Mouse (Mus musculus) MEL (cell line): ENCODE measurements around the gene Fbxw2. TPM values are rescaled to one million over a fixed set of nuclear protein-coding genes. Genes with fewer than 3 reads are reported as not detected.
A peak's percentile ranks its signal among the peaks of the same experiment; 100 is the strongest.
"Not testable (repeated sequence)": the region's sequence is repeated elsewhere in the genome, so short reads cannot be mapped to it uniquely, and the experiment has no call there.

ENCODE experiments used
- DNase-seq: peaks from one replicate; pipeline ENCODE4 v3.0.0; 2011; ENCODE audit warnings: low read depth, low spot score
- H3K27ac ChIP-seq: 2 replicates; pipeline ENCODE4 v1.5.1; 2012; ENCODE audit warnings: low read depth, mild to moderate bottlenecking, control low read depth, low read length, moderate library complexity; ENCODE audit not compliant: control insufficient read depth
- H3K27me3 ChIP-seq, 2 experiments: fragments of 150-350 bp in 1 of 2; sonication (generic) in 1 of 2; 2 replicates each; pipeline ENCODE4 v1.6.1; 2012; ENCODE audit warnings: low read length in 2 of 2, mild to moderate bottlenecking in 2 of 2, improper control_type of control experiment in 1 of 2, moderate library complexity in 1 of 2; ENCODE audit not compliant: insufficient read depth in 2 of 2, control insufficient read depth in 1 of 2
- H3K36me3 ChIP-seq, 2 experiments: 2 replicates each; pipeline ENCODE4 v1.6.1; 2012 to 2014; ENCODE audit warnings: low read length in 2 of 2, improper control_type of control experiment in 1 of 2, inconsistent platforms in 1 of 2, mild to moderate bottlenecking in 1 of 2; ENCODE audit not compliant: insufficient read depth in 2 of 2, control insufficient read depth in 1 of 2
- H3K4me1 ChIP-seq, 2 experiments: fragments of 150-350 bp in 1 of 2; sonication (generic) in 1 of 2; 2 replicates each; pipeline ENCODE4 v1.6.1; 2012; ENCODE audit warnings: low read length in 2 of 2, improper control_type of control experiment in 1 of 2, mild to moderate bottlenecking in 1 of 2; ENCODE audit not compliant: insufficient read depth in 2 of 2, control insufficient read depth in 1 of 2
- H3K4me3 ChIP-seq, 2 experiments: fragments of 150-350 bp in 1 of 2; sonication (generic) in 1 of 2; 2 replicates each; pipeline ENCODE4 v1.5.1; 2012; ENCODE audit warnings: low read depth in 2 of 2, low read length in 2 of 2, mild to moderate bottlenecking in 2 of 2, moderate library complexity in 2 of 2, control low read depth in 1 of 2, improper control_type of control experiment in 1 of 2; ENCODE audit not compliant: control insufficient read depth in 1 of 2, insufficient read depth in 1 of 2
- H3K79me2 ChIP-seq: 2 replicates; pipeline ENCODE4 v1.6.1; 2012; ENCODE audit warnings: mild to moderate bottlenecking, low read length, moderate library complexity; ENCODE audit not compliant: control insufficient read depth, poor library complexity, insufficient read depth
- H3K9ac ChIP-seq: 2 replicates; pipeline ENCODE4 v1.6.1; 2012; ENCODE audit warnings: low read depth, mild to moderate bottlenecking, control low read depth, low read length, moderate library complexity; ENCODE audit not compliant: control insufficient read depth, poor library complexity, severe bottlenecking
- H3K9me3 ChIP-seq: fragments of 150-350 bp; sonication (generic); replicated peaks from 2 replicates; pipeline ENCODE4 v1.6.1; 2012; ENCODE audit warnings: mild to moderate bottlenecking, low read length, improper control_type of control experiment, moderate library complexity; ENCODE audit not compliant: insufficient read depth
- BHLHE40 ChIP-seq: IDR thresholded peaks from 2 replicates; pipeline ENCODE4 v1.6.1; 2012; ENCODE audit warnings: low read depth, mild to moderate bottlenecking, inconsistent platforms, low read length, improper control_type of control experiment, borderline replicate concordance
- ELF1 ChIP-seq: IDR thresholded peaks from 2 replicates; pipeline ENCODE4 v1.6.1; 2014; ENCODE audit warnings: low read depth, mild to moderate bottlenecking, inconsistent platforms, low read length, improper control_type of control experiment, moderate library complexity
- EP300 ChIP-seq, 2 experiments: IDR thresholded peaks; 2 replicates each; pipeline ENCODE4 v1.6.1; 2011; ENCODE audit warnings: improper control_type of control experiment in 2 of 2, low read length in 2 of 2, low read depth in 1 of 2, mild to moderate bottlenecking in 1 of 2
- GABPA ChIP-seq: IDR thresholded peaks from 2 replicates; pipeline ENCODE4 v1.6.1; 2012; ENCODE audit warnings: low read depth, mild to moderate bottlenecking, inconsistent platforms, low read length, improper control_type of control experiment, moderate library complexity
- GATA1 ChIP-seq: IDR thresholded peaks from 2 replicates; pipeline ENCODE4 v1.6.1; 2011; ENCODE audit warnings: low read depth, low read length, improper control_type of control experiment
- HCFC1 ChIP-seq: IDR thresholded peaks from 2 replicates; pipeline ENCODE4 v1.6.1; 2012; ENCODE audit warnings: low read depth, mild to moderate bottlenecking, inconsistent platforms, low read length, improper control_type of control experiment, moderate library complexity
- JUND ChIP-seq: IDR thresholded peaks from 2 replicates; pipeline ENCODE4 v1.6.1; 2011; ENCODE audit warnings: low read depth, mild to moderate bottlenecking, improper control_type of control experiment, low read length
- KAT2A ChIP-seq: conservative IDR thresholded peaks from 2 replicates; pipeline ENCODE4 v1.6.1; 2012; ENCODE audit warnings: low read depth, low read length, improper control_type of control experiment, inconsistent platforms
- MAFK ChIP-seq: IDR thresholded peaks from 2 replicates; pipeline ENCODE4 v1.6.1; 2011; ENCODE audit warnings: low read depth, mild to moderate bottlenecking, low read length, improper control_type of control experiment, borderline replicate concordance
- MAX ChIP-seq: IDR thresholded peaks from 2 replicates; pipeline ENCODE4 v1.6.1; 2011; ENCODE audit warnings: low read length, improper control_type of control experiment
- MXI1 ChIP-seq: IDR thresholded peaks from 2 replicates; pipeline ENCODE4 v1.6.1; 2011; ENCODE audit warnings: mild to moderate bottlenecking, low read depth, low read length, improper control_type of control experiment
- MYB ChIP-seq: IDR thresholded peaks from 2 replicates; pipeline ENCODE4 v1.6.1; 2011; ENCODE audit warnings: mild to moderate bottlenecking, low read depth, low read length, improper control_type of control experiment
- MYC ChIP-seq: IDR thresholded peaks from 2 replicates; pipeline ENCODE4 v1.6.1; 2011; ENCODE audit warnings: low read depth, mild to moderate bottlenecking, low read length, improper control_type of control experiment, moderate library complexity
- NELFE ChIP-seq: IDR thresholded peaks from 2 replicates; pipeline ENCODE4 v1.6.1; 2011; ENCODE audit warnings: low read depth, low read length, improper control_type of control experiment
- POLR2AphosphoS5 ChIP-seq: IDR thresholded peaks from 2 replicates; pipeline ENCODE4 v1.6.1; 2012; ENCODE audit warnings: low read depth, borderline replicate concordance, mild to moderate bottlenecking, inconsistent platforms, low read length, moderate library complexity, mixed read lengths
- RAD21 ChIP-seq: IDR thresholded peaks from 2 replicates; pipeline ENCODE4 v1.6.1; 2011; ENCODE audit warnings: mild to moderate bottlenecking, low read depth, low read length, improper control_type of control experiment
- SIN3A ChIP-seq: IDR thresholded peaks from 2 replicates; pipeline ENCODE4 v1.6.1; 2012; ENCODE audit warnings: low read length, improper control_type of control experiment, inconsistent platforms
- SMC3 ChIP-seq: IDR thresholded peaks from 2 replicates; pipeline ENCODE4 v1.6.1; 2011; ENCODE audit warnings: low read depth, low read length, improper control_type of control experiment
- TAL1 ChIP-seq: IDR thresholded peaks from 2 replicates; pipeline ENCODE4 v1.6.1; 2012; ENCODE audit warnings: mild to moderate bottlenecking, inconsistent platforms, low read length, moderate library complexity, mixed read lengths
- TBP ChIP-seq: IDR thresholded peaks from 2 replicates; pipeline ENCODE4 v1.8.0; 2011; ENCODE audit warnings: low read depth, low read length, improper control_type of control experiment
- TCF12 ChIP-seq: IDR thresholded peaks from 2 replicates; pipeline ENCODE4 v1.6.1; 2014; ENCODE audit warnings: low read depth, mild to moderate bottlenecking, inconsistent platforms, low read length, improper control_type of control experiment, moderate library complexity
- USF1 ChIP-seq: IDR thresholded peaks from 2 replicates; pipeline ENCODE4 v1.6.1; 2014; ENCODE audit warnings: low read depth, mild to moderate bottlenecking, inconsistent platforms, low read length, improper control_type of control experiment, moderate library complexity
- USF2 ChIP-seq, 2 experiments: IDR thresholded peaks; 2 replicates each; pipeline ENCODE4 v1.6.1; 2011 to 2012; ENCODE audit warnings: improper control_type of control experiment in 2 of 2, low read length in 2 of 2, borderline replicate concordance in 1 of 2, inconsistent platforms in 1 of 2, low read depth in 1 of 2, mild to moderate bottlenecking in 1 of 2; ENCODE audit not compliant: insufficient read depth in 1 of 2
- ZC3H11A ChIP-seq: IDR thresholded peaks from 2 replicates; pipeline ENCODE4 v1.6.1; 2012; ENCODE audit warnings: low read depth, mild to moderate bottlenecking, inconsistent platforms, low read length, improper control_type of control experiment
- ZMIZ1 ChIP-seq: IDR thresholded peaks from 2 replicates; pipeline ENCODE4 v1.6.1; 2012; ENCODE audit warnings: low read depth, mild to moderate bottlenecking, inconsistent platforms, low read length, improper control_type of control experiment, moderate library complexity
- ZNF384 ChIP-seq: IDR thresholded peaks from 2 replicates; pipeline ENCODE4 v1.6.1; 2012; ENCODE audit warnings: low read depth, mild to moderate bottlenecking, inconsistent platforms, low read length, improper control_type of control experiment
- polyA plus RNA-seq, 2 experiments: library from polyadenylated mRNA; stranded (reverse) in 1 of 2; unstranded in 1 of 2; fragments of >175 nt in 1 of 2; fragments of >200 nt in 1 of 2; gene quantifications; 2 replicates each; pipeline versions ENCODE4 v1.2.1 to v1.2.4; 2012; ENCODE audit warnings: low replicate concordance in 2 of 2, low read depth in 1 of 2; ENCODE audit not compliant: insufficient read length in 2 of 2, insufficient read depth in 1 of 2, missing spikeins in 1 of 2
- total RNA-seq: library from RNA; depleted of rRNA; stranded (reverse); fragments of 300-350 nt; gene quantifications from 2 replicates; pipeline ENCODE4 v1.2.3, GENCODE M21; 2012

The Fbxw2 gene
- total and polyA plus RNA-seq, 3 experiments, result 43.7 to 101 (median 49.7) TPM

DNA sequence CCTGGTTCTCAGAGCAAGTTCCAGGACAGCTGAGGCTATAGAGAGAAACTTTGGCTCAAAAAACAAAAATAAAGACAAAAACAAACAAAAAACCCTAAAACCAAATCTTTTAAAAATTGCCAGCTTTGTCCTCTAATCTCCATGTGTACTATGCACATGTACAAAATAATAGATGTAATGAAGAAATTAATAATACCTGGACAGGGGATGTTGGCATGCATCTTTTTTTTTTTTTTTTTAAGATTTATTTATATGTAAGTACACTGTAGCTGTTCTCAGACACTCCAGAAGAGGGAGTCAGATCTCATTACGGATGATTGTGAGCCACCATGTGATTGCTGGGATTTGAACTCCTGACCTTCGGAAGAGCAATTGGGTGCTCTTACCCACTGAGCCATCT lies 33.6 kb downstream of the Fbxw2 start:
- H3K27me3 ChIP-seq, DNase-seq, H3K9ac ChIP-seq, H3K79me2 ChIP-seq, H3K9me3 ChIP-seq, H3K27ac ChIP-seq, H3K4me3 ChIP-seq: not testable (repeated sequence)
- peaks cover 0 to 13% of the 10 kb centered on the region in 2 experiments; a peak in 1 of 4 replicates for H3K4me1 ChIP-seq
- TF ChIP-seq ZNF384, result peak; percentile 68
- H3K36me3 ChIP-seq, result peaks cover 4 to 12% of the 10 kb centered on the region in 2 experiments

DNA sequence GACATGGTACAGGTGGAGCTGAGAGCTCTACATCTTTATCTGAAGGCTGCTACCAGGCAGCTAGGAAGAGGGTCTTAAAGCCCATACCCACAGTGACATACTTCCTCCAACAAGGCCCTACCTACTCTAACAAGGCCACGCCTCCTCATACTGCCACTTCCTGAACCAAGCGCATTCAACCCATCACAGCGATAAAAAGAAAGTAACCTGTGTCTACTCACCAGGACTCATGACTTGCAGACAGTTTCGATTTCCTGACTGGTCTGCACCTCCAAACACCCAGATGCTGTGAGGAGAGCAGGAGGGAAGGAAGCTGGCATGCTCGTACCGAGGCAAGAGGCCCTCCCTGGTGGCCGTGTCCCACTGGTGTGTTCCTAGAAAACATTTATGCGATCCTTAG lies 35.8 kb downstream of the Fbxw2 start:
- Histone ChIP-seq H3K9me3 (no peaks in the 10 kb centered on the region), H3K4me1 (peaks cover 0 to 3% of the 10 kb centered on the region in 2 experiments; a peak in 1 of 4 replicates), H3K4me3 (no peak overlapping the region), H3K36me3 (peaks cover 4 to 5% of the 10 kb centered on the region in 2 experiments), H3K9ac (no peak overlapping the region), H3K27me3 (no peaks in the 10 kb centered on the region), H3K79me2 (no peaks in the 10 kb centered on the region), H3K27ac (no peak overlapping the region)
- TF ChIP-seq USF2 (IDR thresholded peaks at IDR 0.05; ENCODE audit: borderline replicate concordance in 1 of 2, insufficient read depth in 1 of 2, low read depth in 1 of 2, low read length in 2 of 2) (no peak), GATA1 (no peak), POLR2AphosphoS5 (no peak), ZNF384 (no peak), JUND (no peak)
- DNase-seq, result no peak

DNA sequence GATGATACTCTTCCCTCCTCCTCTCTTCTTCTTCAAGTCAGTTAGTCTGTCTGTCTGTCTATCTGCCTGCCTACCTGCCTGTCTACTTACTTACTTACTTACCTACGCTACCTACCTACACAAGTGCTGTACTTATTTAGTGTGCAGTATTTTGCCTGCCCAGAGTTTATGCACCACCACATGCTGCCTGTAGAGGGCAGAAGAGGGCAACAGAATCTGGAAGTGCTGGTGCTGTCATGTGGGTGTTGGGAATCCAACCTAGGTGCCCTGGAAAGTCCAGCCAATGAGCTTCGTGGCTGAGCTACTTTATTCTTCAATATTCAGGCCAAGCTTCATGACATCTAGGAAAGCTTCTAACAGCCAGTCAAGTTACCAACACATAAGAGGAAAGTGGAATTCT lies 42.0 kb downstream of the Fbxw2 start:
- Histone ChIP-seq H3K9me3 (no peaks in the 10 kb centered on the region), H3K27me3 (no peaks in the 10 kb centered on the region), H3K4me1 (peaks cover 4 to 14% of the 10 kb centered on the region in 2 experiments; a peak in 3 of 4 replicates), H3K79me2 (no peaks in the 10 kb centered on the region), H3K36me3 (peaks cover 0 to 20% of the 10 kb centered on the region in 2 experiments; a peak in 3 of 4 replicates), H3K4me3 (no peak overlapping the region), H3K27ac (peak overlapping the region; percentile 97), H3K9ac (no peak overlapping the region)
- peak; percentile 71 for DNase-seq
- TF ChIP-seq ELF1, result no peak
- TF ChIP-seq POLR2AphosphoS5, result no peak
- TF ChIP-seq KAT2A, result no peak
- TF ChIP-seq ZC3H11A, result peak; percentile 33; the same call in 1 of the 2 replicates
- TF ChIP-seq TBP, result no peak
- TF ChIP-seq RAD21, result peak; percentile 40
- no peak for TF ChIP-seq MYB
- TF ChIP-seq GABPA, result no peak
- TF ChIP-seq NELFE, result no peak
- 0 out of 2 replicates have a peak, but pooled peaks have one; percentile 48 for TF ChIP-seq MYC
- TF ChIP-seq ZMIZ1, result no peak
- 0 out of 2 replicates have a peak, but pooled peaks have one; percentile 23 for TF ChIP-seq MXI1
- no peak for TF ChIP-seq TCF12
- 0 out of 2 replicates have a peak, but pooled peaks have one; percentile 42 for TF ChIP-seq MAX
- TF ChIP-seq SMC3, result peak; percentile 33; the same call in 1 of the 2 replicates
- TF ChIP-seq ZNF384, result no peak
- peak; percentile 44; the same call in 1 of the 2 replicates for TF ChIP-seq USF1
- no peak for TF ChIP-seq EP300 (IDR thresholded peaks at IDR 0.05; ENCODE audit: low read depth in 1 of 2, low read length in 2 of 2)
- peak; percentile 33; the same call in 1 of the 2 replicates for TF ChIP-seq SIN3A
- no peak for TF ChIP-seq MAFK
- TF ChIP-seq HCFC1, result 0 out of 2 replicates have a peak, but pooled peaks have one; percentile 26
- TF ChIP-seq BHLHE40, result 0 out of 2 replicates have a peak, but pooled peaks have one; percentile 23
- TF ChIP-seq TAL1, result no peak
